Mouse (Mus musculus) hindbrain, embryonic 16.5 days (tissue): ENCODE results near the gene Ninl. TPM values are rescaled to one million over a fixed set of nuclear protein-coding genes. Genes with fewer than 3 reads are reported as not detected.

Experiments used
- ATAC-seq: fragments of 200-750 bp; cut with Nextera tagmentation; 2 replicates; pipeline ENCODE4 v1.8.0; 2017; ENCODE audit warnings: moderate TSS enrichment, moderate library complexity
- H3K27ac ChIP-seq: fragments of 300-500 bp; sonication (generic); 2 replicates; pipeline ENCODE4 v1.5.1; 2014; ENCODE audit warnings: low read depth, mild to moderate bottlenecking, control low read depth, low read length, moderate library complexity
- H3K27me3 ChIP-seq: fragments of 300-500 bp; sonication (generic); replicated peaks from 2 replicates; pipeline ENCODE4 v1.6.1; 2014; ENCODE audit warnings: low read length; ENCODE audit not compliant: control insufficient read depth, insufficient read depth
- H3K36me3 ChIP-seq: fragments of 300-500 bp; sonication (generic); 2 replicates; pipeline ENCODE4 v1.6.1; 2014; ENCODE audit warnings: mild to moderate bottlenecking, low read length, moderate library complexity, mixed read lengths; ENCODE audit not compliant: control insufficient read depth, insufficient read depth
- H3K4me1 ChIP-seq: fragments of 300-500 bp; sonication (generic); 2 replicates; pipeline ENCODE4 v1.6.1; 2014; ENCODE audit warnings: low read depth, low read length; ENCODE audit not compliant: control insufficient read depth, insufficient read depth
- H3K4me2 ChIP-seq: fragments of 300-500 bp; sonication (generic); 2 replicates; pipeline ENCODE4 v1.6.1; 2014; ENCODE audit warnings: mild to moderate bottlenecking, low read length, control low read depth, moderate library complexity
- H3K4me3 ChIP-seq: fragments of 300-500 bp; sonication (generic); 2 replicates; pipeline ENCODE4 v1.5.1; 2014; ENCODE audit warnings: mild to moderate bottlenecking, low read length, control low read depth, moderate library complexity
- H3K9ac ChIP-seq: fragments of 300-500 bp; sonication (generic); 2 replicates; pipeline ENCODE4 v1.6.1; 2014; ENCODE audit warnings: low read depth, mild to moderate bottlenecking, control low read depth, low read length, moderate library complexity
- H3K9me3 ChIP-seq: fragments of 300-500 bp; sonication (generic); 2 replicates; pipeline ENCODE4 v1.6.1; 2014; ENCODE audit warnings: mild to moderate bottlenecking, low read length, moderate library complexity; ENCODE audit not compliant: control insufficient read depth
- WGBS: fragments of 180-500 bp; shearing (Covaris S2); extraction: QIAGEN DNeasy Blood & Tissue Kit; methylation state at CpG from one replicate; pipeline ENCODE4 v1.1.7; 2014; 5-methylcytosine and 5-hydroxymethylcytosine counted together
- polyA plus RNA-seq: library from polyadenylated mRNA; unstranded; fragments of >200 nt; fragmentation: Nextera tagmentation; extraction: Ambion mirVana; gene quantifications from 2 replicates; pipeline ENCODE4 v1.2.1, GENCODE M21; 2015

Gene Ninl
- polyA plus RNA-seq, 1 experiment from 2014 or later = 4.6 TPM

GRCm38 (mm10) chr2:150982051-150982450, 57.1 kb downstream of the Ninl start:
- Histone ChIP-seq H3K4me2 (no peak overlapping the region), H3K27me3 (no peaks in the 10 kb centered on the region), H3K4me1 (no peaks in the 10 kb centered on the region), H3K36me3 (no peaks in the 10 kb centered on the region), H3K27ac (no peak overlapping the region), H3K9me3 (no peaks in the 10 kb centered on the region), H3K4me3 (no peak overlapping the region), H3K9ac (no peak overlapping the region)
- no peak for ATAC-seq

GRCm38 (mm10) chr2:150981524-150981923, 57.7 kb downstream of the Ninl start:
- no peak overlapping the region for H3K4me3 ChIP-seq
- no peaks in the 10 kb centered on the region for H3K9me3 ChIP-seq
- no peak for ATAC-seq
- H3K4me1 ChIP-seq = no peaks in the 10 kb centered on the region
- no peak overlapping the region for H3K27ac ChIP-seq
- no peaks in the 10 kb centered on the region for H3K27me3 ChIP-seq
- no peak overlapping the region for H3K4me2 ChIP-seq
- H3K9ac ChIP-seq = no peak overlapping the region
- WGBS = 89% methylated on average over 7 of the region's 7 CpGs
- H3K36me3 ChIP-seq = no peaks in the 10 kb centered on the region

DNA sequence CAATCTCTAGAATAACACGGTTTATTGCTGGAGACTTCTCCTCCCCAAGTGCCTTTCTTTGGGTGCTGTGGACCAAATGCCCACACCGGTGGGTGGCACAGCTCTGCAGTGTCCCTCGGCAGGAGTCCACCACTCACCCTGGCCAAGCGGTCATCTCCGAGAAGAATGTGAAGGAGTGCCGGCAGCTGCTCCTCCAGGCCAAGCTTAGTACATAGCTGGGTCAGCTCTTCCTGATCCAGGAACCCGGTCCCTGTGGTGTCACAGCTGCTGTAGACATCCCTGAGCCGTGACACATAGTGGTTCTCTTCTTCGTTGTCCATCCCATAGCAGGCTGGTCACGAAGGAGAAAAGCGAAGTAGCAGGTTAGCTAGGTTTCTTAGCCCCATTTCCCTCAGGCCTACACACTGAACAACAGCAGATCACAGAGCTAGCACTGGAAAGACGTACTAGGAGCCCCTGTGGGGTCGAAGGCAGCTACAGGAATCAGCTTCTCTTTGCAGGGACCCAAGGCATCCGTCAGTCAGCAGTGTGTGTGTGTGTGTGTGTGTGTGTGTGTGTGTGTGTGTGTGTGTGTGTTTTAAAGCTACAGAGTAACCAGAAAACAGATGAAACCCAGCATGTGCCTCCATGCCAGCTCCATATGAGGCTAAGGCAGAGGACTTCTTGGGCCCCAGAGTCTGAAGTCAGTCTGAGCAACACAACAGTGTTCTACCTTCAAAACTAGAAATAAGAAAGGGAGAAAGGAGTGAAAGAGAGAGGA, 59.1 kb downstream of the Ninl start:
- no peak overlapping the region for H3K4me3 ChIP-seq
- H3K9me3 ChIP-seq = no peaks in the 10 kb centered on the region
- peaks cover 2% of the 10 kb centered on the region; the same call in 1 of the 2 replicates for H3K36me3 ChIP-seq
- no peak overlapping the region for H3K9ac ChIP-seq
- no peak for ATAC-seq
- H3K27me3 ChIP-seq = no peaks in the 10 kb centered on the region
- no peak overlapping the region for H3K27ac ChIP-seq
- 88% methylated on average over 14 of the region's 14 CpGs for WGBS
- H3K4me2 ChIP-seq = no peak overlapping the region
- H3K4me1 ChIP-seq = no peaks in the 10 kb centered on the region

GRCm38 (mm10) chr2:150978791-150979190, 60.4 kb downstream of the Ninl start:
- no peak overlapping the region for H3K9ac ChIP-seq
- peaks cover 2% of the 10 kb centered on the region; the same call in 1 of the 2 replicates for H3K36me3 ChIP-seq
- no peaks in the 10 kb centered on the region for H3K9me3 ChIP-seq
- H3K27ac ChIP-seq = no peak overlapping the region
- no peak for ATAC-seq
- H3K4me1 ChIP-seq = no peaks in the 10 kb centered on the region
- WGBS = 82% methylated on average over 3 of the region's 3 CpGs
- no peaks in the 10 kb centered on the region for H3K27me3 ChIP-seq
- H3K4me3 ChIP-seq = no peak overlapping the region
- no peak overlapping the region for H3K4me2 ChIP-seq

DNA sequence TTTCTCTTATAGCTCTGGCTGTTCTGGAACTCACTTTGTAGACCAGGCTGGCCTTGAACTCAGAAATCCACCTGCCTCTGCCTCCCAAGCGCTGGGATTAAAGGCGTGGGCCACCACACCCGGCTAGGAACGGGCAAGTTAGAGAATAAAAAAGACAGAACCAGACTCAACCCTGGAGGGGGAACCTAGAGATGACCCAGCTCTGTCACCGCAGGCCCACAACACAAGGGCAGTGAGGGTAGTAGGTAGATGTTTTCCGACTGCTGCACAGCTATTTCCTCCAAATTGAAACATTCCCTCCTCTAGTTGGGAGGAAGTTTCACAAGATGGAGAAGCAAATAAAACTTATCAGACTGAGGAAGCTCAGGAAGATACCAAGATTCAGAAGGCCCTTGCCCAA, 61.5 kb downstream of the Ninl start:
- H3K36me3 ChIP-seq = peaks cover 2% of the 10 kb centered on the region; the same call in 1 of the 2 replicates
- WGBS = 94% methylated on average over 6 of the region's 6 CpGs
- no peak overlapping the region for H3K9ac ChIP-seq
- no peaks in the 10 kb centered on the region for H3K27me3 ChIP-seq
- no peak for ATAC-seq
- H3K9me3 ChIP-seq = no peaks in the 10 kb centered on the region
- no peak overlapping the region for H3K4me3 ChIP-seq
- no peaks in the 10 kb centered on the region for H3K4me1 ChIP-seq
- H3K4me2 ChIP-seq = no peak overlapping the region
- H3K27ac ChIP-seq = no peak overlapping the region

DNA sequence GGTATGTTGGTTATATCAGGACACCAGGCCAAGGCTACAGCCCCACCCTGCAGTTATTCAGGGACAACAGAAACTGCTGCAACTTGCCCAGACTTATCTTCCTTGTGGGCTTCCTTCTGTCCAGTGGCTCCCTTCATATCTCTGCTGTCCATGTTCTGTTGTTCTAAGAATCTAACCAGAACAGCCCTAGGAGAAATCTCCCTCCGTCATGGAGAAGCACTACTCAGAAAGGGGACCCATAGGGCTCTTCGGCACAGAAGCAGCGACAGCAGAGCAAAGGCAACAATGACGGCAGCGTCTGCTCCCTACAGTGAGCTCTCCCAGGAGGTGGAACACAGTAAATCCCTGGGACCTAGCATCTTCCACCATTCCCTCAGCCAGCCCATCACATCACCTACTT, 62.3 kb downstream of the Ninl start:
- Histone ChIP-seq H3K27me3 (no peaks in the 10 kb centered on the region), H3K36me3 (peaks cover 2% of the 10 kb centered on the region; the same call in 1 of the 2 replicates), H3K4me1 (no peaks in the 10 kb centered on the region), H3K4me2 (no peak overlapping the region), H3K9ac (no peak overlapping the region), H3K4me3 (no peak overlapping the region), H3K27ac (no peak overlapping the region), H3K9me3 (no peaks in the 10 kb centered on the region)
- no peak for ATAC-seq
- 87% methylated on average over 5 of the region's 5 CpGs for WGBS

- H3K9me3 ChIP-seq = no peaks in the 10 kb centered on the region
- 92% methylated on average over 8 of the region's 8 CpGs for WGBS
- H3K4me1 ChIP-seq = no peaks in the 10 kb centered on the region
- no peak overlapping the region for H3K4me3 ChIP-seq
- ATAC-seq = no peak
- no peak overlapping the region for H3K4me2 ChIP-seq
- H3K9ac ChIP-seq = no peak overlapping the region
- no peak overlapping the region for H3K27ac ChIP-seq
- no peaks in the 10 kb centered on the region for H3K27me3 ChIP-seq
- H3K36me3 ChIP-seq = peaks cover 2% of the 10 kb centered on the region; the same call in 1 of the 2 replicates
Measured at GRCm38 (mm10) chr2:150973401-150974115, 65.6 kb downstream of the Ninl start.

DNA sequence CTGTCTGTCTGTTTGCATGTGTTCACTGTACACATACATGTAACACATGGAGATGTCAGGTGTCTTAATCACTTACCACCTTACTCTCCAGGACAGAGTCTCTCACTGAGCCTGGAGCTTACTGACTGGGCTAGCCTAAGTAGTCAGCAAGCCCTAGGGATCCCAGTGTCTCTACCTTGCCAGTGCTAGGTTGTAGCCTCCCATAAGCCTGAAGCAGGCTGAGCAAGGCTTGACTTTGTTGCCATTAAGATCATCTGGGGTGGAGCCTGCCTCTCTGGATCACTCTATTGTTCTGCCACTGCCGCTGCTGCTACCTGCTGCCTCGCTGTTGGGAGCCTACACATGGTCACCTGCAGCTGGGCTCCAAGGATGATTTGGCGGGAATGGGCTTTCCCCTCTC, 66.5 kb downstream of the Ninl start:
- no peak for ATAC-seq
- Histone ChIP-seq H3K27me3 (no peaks in the 10 kb centered on the region), H3K4me1 (no peaks in the 10 kb centered on the region), H3K36me3 (peaks cover 2% of the 10 kb centered on the region; the same call in 1 of the 2 replicates), H3K4me2 (no peak overlapping the region), H3K9me3 (no peaks in the 10 kb centered on the region), H3K9ac (no peak overlapping the region), H3K27ac (no peak overlapping the region), H3K4me3 (no peak overlapping the region)
- WGBS = 83% methylated on average over 3 of the region's 3 CpGs

GRCm38 (mm10) chr2:150971856-150972255, 67.3 kb downstream of the Ninl start:
- no peaks in the 10 kb centered on the region for H3K9me3 ChIP-seq
- no peak overlapping the region for H3K4me2 ChIP-seq
- no peak overlapping the region for H3K27ac ChIP-seq
- H3K9ac ChIP-seq = no peak overlapping the region
- H3K36me3 ChIP-seq = peaks cover 2% of the 10 kb centered on the region; the same call in 1 of the 2 replicates
- H3K4me3 ChIP-seq = no peak overlapping the region
- H3K27me3 ChIP-seq = no peaks in the 10 kb centered on the region
- 70% methylated on average over 7 of the region's 7 CpGs for WGBS
- no peaks in the 10 kb centered on the region for H3K4me1 ChIP-seq
- ATAC-seq = no peak
